Mouse (Mus musculus) spleen, adult 12 weeks (tissue): ENCODE results near the gene Ptger1.
A peak's percentile ranks its signal among the peaks of the same experiment; 100 is the strongest.

Source experiments
- DNase-seq: peaks from one replicate; pipeline ENCODE4 v3.0.0; 2022; ENCODE audit warnings: low spot score

Gene Ptger1

DNA sequence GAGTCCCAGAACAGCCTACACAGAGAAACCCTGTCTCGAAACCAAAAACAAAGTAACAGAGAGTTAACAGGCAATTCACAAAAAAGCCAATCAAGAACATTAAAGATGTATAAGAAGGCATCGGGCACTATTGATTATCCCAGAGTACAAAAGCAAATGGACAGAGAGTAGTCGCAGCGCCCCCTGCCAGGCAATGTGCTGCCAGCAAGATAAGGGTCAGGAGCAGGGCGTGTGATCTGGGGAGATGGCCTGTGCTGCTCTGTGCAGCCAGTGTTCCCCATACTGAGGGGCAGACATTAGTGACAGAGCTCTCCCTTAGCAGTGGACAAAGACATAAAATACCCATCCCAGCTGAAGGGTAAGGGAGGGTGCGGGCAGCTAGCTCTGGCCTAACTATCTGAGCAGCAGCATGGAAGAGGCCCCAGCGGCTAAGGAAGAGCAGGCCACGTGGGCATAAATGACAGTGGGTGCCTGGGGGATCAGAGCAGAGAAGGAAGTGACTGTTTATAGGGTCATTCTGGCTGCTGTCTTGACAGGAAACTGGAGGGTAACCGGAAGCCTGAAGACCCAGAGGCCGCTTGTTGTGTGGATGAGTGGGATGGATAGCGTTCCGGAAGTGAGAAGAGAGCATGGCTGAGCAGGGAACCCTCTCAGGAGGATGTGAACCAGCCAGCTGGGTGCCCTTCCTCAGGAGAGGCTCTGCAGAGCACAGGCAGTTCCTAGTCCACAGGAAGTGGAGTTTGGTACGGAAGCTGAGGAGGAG, 9.8 kb upstream of the Ptger1 start:
- DNase-seq: no peak

DNA sequence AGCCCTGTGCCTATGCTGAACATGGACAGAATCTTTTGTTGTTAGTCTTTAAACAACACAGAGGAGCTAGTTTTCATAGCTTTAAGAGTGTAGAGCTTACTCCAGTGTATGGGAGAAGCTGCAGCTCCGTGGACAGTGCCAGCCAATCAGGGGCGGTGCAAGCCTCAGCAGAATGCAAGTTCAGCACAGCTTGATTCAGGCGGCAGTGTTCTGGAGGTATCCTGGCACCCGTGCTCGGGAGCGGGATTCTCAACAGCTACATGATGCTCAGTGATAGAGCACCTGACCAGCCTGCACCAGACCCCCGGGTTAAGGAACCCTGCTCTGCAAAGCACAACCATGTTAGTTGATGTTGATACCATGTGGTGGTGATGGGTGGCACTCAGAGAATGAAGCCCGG, 5.9 kb upstream of the Ptger1 start:
- DNase-seq: no peak

DNA sequence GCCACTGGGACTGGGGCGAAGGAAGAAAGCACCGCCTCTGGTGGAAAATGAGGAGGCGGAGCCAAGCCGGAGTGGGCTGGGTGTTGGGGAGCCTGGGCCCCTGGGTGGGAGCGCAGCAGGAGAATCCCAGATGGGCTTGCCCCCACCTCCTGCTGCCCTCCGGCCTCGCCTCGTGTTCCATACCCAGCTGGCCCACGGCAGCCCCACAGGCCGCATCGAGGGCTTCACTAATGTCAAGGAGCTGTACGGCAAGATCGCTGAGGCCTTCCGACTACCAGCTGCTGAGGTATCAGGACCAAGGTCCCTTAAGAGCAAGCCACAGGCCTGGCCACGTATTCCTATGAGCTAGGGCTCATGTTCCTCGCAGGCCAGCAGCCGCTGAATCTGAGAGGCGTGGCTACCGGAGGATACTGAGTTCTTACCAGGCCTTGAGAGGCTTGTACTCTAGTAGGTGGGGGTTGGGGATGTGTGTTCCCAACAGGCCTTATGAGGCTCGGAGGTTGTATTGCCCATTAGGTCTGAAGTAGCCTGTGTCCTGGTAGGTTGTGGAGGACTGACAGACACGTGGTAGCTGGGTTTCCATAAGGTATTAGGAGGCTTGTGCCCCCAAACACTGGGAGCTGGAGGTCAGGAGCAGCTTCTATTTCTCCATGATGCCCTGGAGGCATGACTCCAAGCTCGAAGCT, 5.3 kb upstream of the Ptger1 start:
- DNase-seq: no peak

DNA sequence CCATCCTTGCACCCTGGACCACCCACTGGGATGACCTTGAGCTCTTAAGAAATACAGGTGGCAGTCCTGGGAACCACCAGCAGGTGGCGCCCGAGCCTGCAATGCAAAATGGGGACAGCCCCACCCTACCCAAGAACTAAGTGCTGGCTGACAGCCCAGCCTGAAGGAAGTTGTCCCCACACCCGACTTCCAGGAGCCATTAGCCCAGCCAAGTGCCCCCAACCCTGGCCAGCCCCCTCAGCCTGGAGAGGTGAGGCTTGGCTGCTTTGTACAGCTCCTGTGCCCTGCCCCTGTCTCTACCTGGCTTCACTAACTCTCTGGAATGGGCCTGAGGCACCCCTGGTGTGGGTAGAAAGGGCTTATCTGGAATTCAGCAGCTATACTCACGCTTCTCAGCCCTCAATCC, 4.1 kb upstream of the Ptger1 start:
- peak; percentile 81 for DNase-seq

DNA sequence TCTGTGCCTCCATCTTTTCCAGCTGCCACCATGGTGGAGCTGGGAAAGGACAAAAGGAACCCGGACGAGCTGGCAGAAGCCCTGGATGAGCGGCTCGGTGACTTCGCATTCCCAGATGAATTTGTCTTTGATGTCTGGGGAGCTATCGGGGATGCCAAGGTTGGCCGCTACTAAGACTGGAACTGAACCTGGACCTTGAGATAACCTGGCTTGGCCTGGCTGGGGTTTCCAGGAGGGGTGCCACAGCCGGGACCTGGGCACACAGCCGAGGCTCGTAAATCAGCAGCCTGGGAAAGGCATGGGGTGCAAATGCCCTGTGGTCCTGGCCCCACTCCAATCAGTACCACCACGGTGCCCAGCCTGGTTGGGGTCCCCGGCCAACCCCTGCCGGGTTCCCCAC, 2.4 kb upstream of the Ptger1 start:
- DNase-seq: no peak

DNA sequence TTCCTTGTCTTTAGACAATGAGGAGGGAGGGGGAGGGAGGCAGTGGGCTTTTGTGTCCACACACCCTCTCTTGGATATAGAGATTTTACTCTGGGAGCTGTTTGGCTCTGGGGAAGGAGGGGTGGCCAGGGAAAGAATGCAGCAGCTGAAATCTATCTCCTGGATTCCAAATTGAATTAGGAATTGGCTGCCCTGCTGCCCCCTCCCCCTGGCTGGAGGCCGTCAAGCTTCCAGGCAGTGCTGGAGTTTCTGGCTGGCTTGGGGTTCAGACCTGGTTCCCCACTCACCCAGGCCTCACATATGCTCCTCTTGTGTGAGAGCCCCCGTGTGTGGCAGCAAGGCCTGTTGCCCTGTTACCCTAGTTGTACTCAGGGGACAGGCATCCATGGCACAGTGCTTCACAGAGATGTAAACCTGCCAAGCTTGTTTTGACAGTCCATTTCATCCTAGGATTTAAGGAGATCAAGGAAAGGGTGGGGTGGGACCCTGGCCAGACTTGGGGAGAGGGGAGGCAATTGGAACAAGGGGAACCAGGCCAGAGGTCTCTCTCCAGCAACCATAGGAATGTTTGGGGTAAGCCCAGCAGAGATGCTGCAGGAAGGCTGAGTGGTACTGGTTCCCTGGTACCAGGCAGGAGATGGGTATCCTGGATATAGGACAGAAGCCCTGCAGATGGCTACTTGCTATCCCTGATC, 1.4 kb upstream of the Ptger1 start:
- DNase-seq: no peak

DNA sequence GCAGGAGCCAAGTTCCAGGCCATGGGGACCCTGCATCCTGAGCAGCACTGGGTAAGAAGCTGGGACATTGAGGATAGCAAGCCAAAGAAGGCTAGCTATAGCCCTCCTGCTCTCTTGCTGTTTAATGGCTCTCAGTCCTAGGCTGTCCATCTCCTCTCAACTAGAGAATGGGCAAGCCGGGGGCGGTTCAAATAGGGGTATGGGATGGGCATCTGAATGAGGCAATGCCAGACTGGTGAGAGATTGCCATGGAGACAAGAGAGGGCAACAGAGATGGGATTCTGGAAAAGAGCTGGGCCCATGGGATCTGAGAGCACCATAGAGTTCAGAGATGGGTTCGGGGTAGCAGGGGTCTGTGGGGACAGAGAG, 372 bp downstream of the Ptger1 start:
- no peak for DNase-seq

DNA sequence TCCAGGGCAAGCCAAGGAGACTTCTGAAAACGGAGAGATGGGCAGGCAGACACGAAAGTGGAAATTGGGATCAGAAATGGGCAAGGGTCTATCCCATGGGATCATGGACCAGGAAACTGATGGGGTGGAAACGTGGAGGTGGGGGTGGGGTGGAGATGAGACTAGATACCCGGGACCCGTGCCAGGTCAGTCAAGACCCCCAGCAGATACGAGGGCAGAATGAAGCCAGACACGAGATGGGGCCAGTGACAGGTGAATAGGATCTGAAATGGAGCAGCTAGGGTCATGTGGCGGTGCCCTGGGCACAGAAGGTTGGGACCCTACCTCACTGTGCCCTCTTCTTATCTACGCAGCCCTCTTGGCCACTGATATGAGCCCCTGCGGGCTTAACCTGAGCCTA, 1.0 kb downstream of the Ptger1 start:
- DNase-seq: no peak

DNA sequence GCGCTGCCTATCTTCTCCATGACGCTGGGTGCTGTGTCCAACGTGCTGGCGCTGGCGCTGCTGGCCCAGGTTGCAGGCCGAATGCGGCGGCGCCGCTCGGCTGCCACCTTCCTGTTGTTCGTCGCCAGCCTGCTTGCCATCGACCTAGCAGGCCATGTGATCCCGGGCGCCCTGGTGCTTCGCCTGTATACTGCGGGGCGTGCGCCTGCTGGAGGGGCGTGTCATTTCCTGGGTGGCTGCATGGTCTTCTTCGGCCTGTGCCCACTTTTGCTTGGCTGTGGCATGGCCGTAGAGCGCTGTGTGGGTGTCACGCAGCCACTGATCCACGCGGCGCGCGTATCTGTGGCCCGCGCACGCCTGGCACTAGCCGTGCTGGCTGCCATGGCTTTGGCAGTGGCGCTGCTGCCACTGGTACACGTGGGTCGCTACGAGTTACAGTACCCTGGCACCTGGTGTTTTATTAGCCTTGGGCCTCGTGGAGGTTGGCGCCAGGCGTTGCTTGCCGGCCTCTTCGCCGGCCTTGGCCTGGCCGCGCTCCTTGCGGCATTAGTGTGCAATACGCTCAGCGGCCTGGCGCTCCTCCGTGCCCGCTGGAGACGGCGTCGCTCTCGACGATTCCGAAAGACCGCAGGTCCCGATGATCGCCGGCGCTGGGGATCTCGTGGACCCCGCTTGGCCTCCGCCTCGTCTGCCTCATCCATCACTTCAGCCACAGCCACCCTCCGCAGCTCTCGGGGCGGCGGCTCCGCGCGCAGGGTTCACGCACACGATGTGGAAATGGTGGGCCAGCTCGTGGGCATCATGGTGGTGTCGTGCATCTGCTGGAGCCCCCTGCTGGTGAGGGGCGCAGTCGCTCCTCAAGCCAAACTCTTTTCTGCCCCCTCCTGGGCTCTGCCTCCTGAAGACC, 1.8 kb downstream of the Ptger1 start:
- peak; percentile 32 for DNase-seq

DNA sequence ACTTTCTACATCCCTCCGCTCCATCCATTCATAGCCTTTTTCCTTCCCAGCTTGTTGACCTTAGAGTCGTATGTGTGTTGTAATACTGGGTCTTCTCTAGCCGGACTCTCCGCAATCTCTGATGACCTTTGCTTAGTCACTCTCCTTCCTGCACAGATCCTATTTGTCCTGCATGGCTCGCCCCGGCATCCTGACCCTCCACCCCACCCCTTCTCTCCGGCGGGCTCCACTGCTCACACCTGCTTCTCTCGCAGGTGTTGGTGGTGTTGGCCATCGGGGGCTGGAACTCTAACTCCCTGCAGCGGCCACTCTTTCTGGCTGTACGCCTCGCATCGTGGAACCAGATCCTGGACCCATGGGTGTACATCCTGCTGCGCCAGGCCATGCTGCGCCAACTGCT, 2.5 kb downstream of the Ptger1 start:
- no peak for DNase-seq

DNA sequence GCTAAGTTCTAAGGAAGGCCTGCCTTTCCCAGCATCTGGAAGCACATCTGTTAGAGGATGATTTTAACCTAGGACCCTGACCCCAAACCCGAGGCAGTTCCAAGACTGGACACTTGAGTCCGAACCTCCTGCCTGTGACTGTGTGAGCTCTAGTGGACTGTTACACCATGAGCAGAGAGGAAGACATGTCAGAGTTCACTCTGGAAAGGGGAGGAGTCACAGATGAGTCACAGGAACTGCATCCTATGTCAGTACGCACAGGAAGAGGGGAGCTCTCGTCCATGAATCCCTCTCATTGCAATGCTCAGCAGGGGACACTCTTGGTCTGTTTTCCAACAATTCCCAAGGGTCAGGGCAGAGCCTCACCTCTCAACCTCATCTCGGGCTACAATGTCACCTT, 6.5 kb downstream of the Ptger1 start:
- DNase-seq: no peak

DNA sequence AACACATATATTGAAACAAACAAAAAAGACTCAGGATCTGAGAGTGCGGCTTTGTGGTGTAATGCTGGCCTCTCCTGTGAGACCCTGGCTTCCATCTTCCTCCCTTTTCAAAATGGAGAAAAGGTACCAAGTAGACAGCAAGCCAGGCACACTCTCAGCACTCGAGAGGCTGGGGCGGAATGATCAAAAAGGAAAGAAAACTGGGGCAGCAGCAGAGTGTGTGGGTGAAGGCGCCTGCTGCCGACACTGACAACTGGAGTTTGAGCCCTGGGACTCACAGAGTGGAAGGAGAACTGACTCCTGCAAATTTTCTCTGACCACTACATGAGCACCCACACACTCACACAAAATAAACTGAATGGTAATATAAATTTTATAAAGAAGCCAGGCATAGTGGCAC, 8.0 kb downstream of the Ptger1 start:
- no peak for DNase-seq

DNA sequence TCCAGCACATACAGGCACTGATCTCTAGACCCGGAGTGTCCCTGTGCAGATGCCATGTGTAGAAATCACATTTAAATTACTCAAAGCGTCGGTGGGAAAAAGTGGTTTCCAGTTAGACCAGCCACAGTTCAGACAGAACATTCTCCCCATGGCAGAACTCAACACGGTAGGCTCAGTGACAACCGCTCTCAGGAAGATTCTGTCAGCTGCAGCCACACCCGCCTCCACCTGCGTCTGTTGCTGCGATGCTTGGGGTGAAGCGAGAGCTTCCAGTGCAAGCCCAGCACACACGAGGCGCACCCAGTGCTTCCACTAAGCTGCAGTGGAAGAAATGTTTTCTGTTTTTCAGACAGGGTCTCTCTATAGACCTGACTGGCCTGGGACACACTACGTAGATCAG, 13.4 kb downstream of the Ptger1 start:
- DNase-seq: no peak

DNA sequence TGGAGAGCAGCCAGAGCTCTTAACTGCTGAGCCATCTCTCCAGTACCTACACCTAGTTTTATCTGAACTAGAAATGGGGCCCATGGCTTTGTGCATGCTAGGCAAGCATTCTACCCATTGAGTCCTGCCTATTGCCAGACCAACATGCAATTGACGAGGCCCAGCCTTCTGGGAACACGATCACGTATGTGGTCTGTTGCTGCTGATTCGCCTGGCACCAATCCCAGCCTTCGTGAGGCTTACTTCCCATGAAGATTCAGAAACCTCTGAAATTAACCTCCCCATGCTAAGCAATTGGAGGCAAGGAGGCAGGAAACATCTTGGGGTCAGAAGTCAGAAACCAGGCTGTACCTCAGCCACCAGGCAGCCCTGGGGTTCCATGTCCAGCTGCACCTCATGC, 14.1 kb downstream of the Ptger1 start:
- DNase-seq: no peak

DNA sequence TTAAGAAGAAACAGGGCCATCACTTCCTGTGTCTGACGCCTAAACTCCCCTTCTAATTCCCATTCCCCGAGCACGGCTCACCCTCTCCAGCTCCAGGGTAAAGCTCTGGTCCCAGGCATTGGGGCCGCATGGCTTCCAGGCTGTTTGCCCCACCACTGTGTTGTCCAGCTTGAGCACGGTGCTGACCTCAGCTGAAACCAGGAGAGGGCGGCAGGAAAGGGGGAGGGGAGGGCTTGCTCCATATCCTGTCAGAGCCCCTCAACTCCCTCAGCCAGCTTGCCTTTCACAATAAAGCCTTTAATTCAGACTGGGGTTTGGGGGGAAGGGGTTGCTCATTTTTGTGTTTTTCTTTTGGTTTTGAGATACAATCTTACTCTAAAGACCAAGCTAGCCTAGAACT, 14.6 kb downstream of the Ptger1 start:
- no peak for DNase-seq

DNA sequence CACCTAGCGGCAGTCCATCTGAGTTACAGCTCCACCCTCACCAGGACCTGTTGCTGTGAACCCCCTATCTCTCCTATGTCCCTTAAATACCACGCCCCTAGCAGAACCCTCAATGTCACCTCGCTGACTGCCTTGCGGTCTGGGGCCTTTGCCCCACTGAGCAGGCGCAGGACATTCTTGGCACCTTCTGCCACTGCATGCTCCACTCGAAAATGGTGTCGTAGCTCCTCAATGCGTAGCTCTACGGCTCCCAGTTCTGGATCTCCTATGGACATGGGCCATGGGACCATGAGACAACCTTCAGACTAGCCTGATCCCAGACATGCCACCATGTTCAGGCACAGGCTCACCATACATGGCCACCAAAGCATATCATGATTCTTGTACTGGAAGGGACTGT, 18.0 kb downstream of the Ptger1 start:
- no peak for DNase-seq

DNA sequence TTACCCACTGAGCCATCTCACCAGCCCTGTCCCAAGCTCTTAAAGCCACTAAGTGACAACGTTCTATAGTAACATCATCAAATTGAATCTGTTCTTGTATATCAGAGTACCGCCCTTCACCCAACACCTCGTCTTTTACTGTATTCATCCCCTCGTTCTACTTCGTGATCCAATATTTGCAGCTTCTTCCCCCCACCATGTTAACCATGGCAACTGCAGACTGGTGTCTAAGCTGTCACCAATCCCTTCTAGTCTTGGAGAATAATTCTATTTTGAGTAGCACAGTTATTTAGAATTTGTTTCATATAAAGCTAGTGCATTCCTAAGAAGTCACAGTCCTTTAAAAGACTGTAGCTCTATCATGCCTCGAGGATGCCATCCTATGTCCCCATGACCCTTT, 22.8 kb downstream of the Ptger1 start:
- no peak for DNase-seq

DNA sequence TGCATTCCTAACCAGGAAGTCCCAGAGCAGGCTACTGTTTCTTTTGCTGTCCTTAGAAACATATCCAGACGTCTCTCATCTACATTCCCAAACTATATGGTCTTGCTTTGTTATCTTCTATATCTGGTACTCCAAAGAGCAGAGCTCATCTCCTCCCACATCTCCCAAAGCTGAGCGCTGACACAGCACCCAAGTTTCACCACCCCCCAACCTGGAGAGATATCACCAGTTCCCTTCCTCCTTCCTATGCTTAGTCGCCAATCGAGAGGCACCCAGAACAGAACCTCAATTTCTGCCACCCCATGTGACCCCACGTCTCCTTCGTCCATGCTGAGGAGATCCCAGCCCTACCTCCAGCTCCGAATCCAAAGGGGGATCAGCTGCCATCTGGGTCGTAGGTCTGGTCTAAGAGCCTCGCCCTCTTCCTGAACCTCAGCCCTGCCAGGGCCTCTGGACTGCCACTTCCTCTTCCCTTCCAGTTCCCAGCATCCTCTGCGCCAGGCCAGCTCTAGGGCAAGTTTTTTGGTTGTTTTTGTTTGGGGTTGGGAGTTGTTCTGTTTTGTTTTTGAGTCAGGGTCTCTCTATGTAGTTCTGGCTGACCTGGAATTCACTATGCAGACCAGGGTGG, 27.2 kb downstream of the Ptger1 start:
- DNase-seq: no peak

DNA sequence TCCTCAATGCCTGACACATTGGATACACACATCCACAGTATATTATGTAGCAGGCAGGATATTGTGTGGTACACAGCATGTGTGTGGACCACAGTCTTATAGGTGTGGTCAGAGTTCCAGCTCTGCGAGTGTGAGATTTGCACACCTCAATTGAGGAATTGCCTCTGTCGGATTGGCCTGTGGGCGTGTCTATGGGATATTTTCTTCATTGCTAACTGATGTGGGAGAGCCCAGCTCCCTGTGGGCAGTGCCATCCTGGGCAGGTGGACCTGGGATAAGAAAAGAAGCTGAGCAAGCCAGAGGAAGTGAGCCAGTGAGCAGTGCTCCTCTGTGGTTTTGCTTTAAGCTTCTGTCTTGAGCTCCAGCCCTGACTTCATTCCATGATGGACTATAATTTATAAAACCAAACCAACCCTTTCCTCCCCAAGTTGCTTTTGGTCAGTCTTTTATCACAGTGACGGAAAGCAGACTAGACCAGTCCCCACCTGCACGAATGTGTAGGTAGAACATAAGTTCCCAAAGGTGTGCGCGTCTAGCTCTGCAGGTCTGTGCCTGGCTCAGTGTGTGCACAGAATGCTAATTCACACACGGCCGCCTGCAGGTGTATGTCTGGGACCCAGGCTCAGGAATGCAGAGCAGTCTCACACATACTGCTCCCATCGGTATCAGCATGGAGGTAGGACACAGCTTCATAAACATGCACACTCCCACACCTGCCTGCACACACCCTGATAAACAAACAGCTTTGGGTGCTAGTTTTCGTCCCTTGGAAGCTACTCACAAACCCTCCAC, 28.1 kb downstream of the Ptger1 start:
- no peak for DNase-seq

DNA sequence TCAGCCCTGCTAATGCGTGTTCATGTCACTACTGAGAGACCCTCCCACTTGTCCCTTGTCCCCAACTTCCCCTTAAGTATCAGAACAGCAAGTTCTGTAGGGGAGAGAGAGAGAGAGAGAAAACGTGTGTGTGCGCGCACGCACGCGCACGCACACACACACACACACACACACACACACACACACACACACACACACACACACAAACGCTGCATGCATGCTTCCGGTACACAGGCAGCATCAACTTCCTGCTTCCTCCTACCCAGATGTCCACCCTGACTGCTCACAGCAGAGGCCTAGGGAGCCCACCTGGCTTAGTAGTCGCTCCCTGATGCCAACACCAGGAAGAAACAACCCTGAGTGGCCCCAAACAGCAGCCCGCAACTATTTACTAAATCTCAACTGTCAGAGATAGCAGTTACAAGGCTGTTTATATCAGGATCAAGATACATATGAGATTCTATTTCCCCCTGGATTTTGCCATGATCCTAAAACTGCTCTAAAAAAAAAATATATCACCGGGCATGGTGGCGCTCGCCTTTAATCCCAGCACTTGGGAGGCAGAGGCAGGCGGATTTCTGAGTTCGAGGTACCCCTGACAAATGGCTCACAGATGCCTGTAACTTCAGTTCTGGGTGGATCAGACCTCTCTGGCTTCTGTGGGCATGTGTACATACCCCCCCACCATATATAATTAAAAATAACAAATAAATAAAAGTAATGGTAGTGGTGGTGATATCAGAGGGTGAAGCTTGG, 29.1 kb downstream of the Ptger1 start:
- no peak for DNase-seq
